Mouse (Mus musculus): ENCODE measurements around the gene Ptprn.
A peak's percentile ranks its signal among the peaks of the same experiment; 100 is the strongest.

- TF ChIP-seq POLR2A (IDR thresholded peaks at IDR 0.05; ENCODE audit: low read depth, low read length) (peak; percentile 99), CTCF (IDR thresholded peaks at IDR 0.05; ENCODE audit: extremely low read depth, insufficient read depth, insufficient read length, insufficient replicate concordance) (peak; percentile 36; the same call in 1 of the 2 replicates)
Observed at GRCm38 (mm10) chr1:75219078-75219477, 45.2 kb downstream of the Ptprn start.
